In the genomic region with DNA sequence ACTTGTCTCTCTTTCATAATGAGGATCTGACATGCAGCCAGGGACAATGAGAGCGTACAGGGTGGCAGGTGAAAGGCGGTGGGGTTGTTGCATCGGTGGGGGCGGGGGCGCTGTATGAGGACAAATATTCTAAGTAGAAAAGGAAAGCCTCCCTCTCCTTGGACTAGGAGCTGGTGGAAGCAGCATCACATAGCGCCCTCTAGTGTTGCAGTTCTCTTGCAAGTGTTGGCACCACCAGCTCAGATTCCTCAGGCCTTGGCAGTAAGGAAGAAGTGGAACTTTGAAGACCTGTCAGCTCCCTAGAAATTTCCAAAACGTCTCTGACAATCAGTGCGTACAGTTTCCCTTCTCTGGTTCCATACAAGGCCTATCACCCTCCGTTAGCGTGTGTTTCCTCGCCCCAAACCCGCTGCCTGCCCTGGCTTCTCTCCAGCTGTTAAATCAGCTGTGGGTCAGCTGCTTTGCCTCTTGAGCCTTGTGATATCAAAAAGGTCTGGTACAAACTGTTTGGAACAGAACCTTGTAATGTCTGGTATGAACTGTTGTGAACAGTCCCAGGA, we compare ENCODE assay signal across 9 mouse cellular contexts.
DNase-seq lines count a peak whose midpoint lies in the region; ATAC-seq lines count a peak whose summit lies in the region.
"Had no signal": no experiment of that assay in that cellular context is flagged by ENCODE, and none has a peak within 500 bp of the region (broad histone marks: within the 10 kb centered on the region; RNA-seq: fewer than 3 reads in every experiment).

No protein-coding gene starts in this region.

- no peaks in the 10 kb centered on the region for H3K36me3 ChIP-seq in midbrain, embryonic 12.5 days
- no peaks in the 10 kb centered on the region for H3K36me3 ChIP-seq in midbrain, embryonic 11.5 days (ENCODE audit: control insufficient read depth, insufficient read depth, low read length)
- H3K36me3 ChIP-seq: liver, embryonic 13.5 days had no signal

- ATAC-seq in midbrain, embryonic 12.5 days (ENCODE audit: low FRiP score, low read depth): 0 out of 2 replicates have a peak, but pooled peaks have one; percentile 12
- no peak for ATAC-seq in midbrain, embryonic 11.5 days (ENCODE audit: low FRiP score)
- no peak for ATAC-seq in granulocyte monocyte progenitor cell, adult 5-6 weeks (replicated peaks; ENCODE audit: poor library complexity, severe bottlenecking)

- H3K27ac ChIP-seq in midbrain, embryonic 12.5 days (replicated peaks): no peak overlapping the region
- no peak overlapping the region for H3K27ac ChIP-seq in midbrain, embryonic 11.5 days (ENCODE audit: low read depth, low read length)
- H3K27ac ChIP-seq: liver, embryonic 13.5 days had no signal

- H3K9me3 ChIP-seq in midbrain, embryonic 12.5 days: no peaks in the 10 kb centered on the region
- no peaks in the 10 kb centered on the region for H3K9me3 ChIP-seq in midbrain, embryonic 11.5 days (ENCODE audit: control insufficient read depth, low read length)
- H3K9me3 ChIP-seq: liver, embryonic 13.5 days had no signal

- no peak for DNase-seq in midbrain, embryonic 11.5 days (ENCODE audit: low spot score, missing footprints)
- DNase-seq in brain, embryonic 18.5 days (ENCODE audit: low read depth, low spot score): peak; percentile 8
- DNase-seq in frontal cortex, postnatal 10 days (ENCODE audit: low spot score in 2 of 2): peak; percentile 12 to 51
- peak; percentile 50 for DNase-seq in kidney, postnatal 14 days
- DNase-seq in lung, postnatal 10 days: peak; percentile 61
- peak; percentile 62 for DNase-seq in testis, postnatal 14 days (ENCODE audit: low spot score)
- DNase-seq: liver, embryonic 13.5 days had no signal

- no peak overlapping the region for H3K4me3 ChIP-seq in midbrain, embryonic 12.5 days
- H3K4me3 ChIP-seq in midbrain, embryonic 11.5 days (ENCODE audit: low read depth, low read length): no peak overlapping the region
- H3K4me3 ChIP-seq: liver, embryonic 13.5 days had no signal

- no peaks in the 10 kb centered on the region for H3K27me3 ChIP-seq in midbrain, embryonic 12.5 days
- no peaks in the 10 kb centered on the region for H3K27me3 ChIP-seq in midbrain, embryonic 11.5 days (ENCODE audit: control insufficient read depth, insufficient read depth, low read length)
- H3K27me3 ChIP-seq: liver, embryonic 13.5 days had no signal

- H3K4me1 ChIP-seq in midbrain, embryonic 12.5 days: no peaks in the 10 kb centered on the region
- H3K4me1 ChIP-seq in midbrain, embryonic 11.5 days (ENCODE audit: control insufficient read depth, insufficient read depth, low read length): no peaks in the 10 kb centered on the region
- H3K4me1 ChIP-seq: liver, embryonic 13.5 days had no signal

- no peak overlapping the region for H3K9ac ChIP-seq in midbrain, embryonic 12.5 days (replicated peaks)
- no peak overlapping the region for H3K9ac ChIP-seq in midbrain, embryonic 11.5 days (ENCODE audit: low read length)
- H3K9ac ChIP-seq: liver, embryonic 13.5 days had no signal

- no peak overlapping the region for H3K4me2 ChIP-seq in midbrain, embryonic 12.5 days (replicated peaks)
- no peak overlapping the region for H3K4me2 ChIP-seq in midbrain, embryonic 11.5 days
- H3K4me2 ChIP-seq: liver, embryonic 13.5 days had no signal

- WGBS in midbrain, embryonic 12.5 days: 59% methylated on average over 12 of the region's 12 CpGs
- 62% methylated on average over 12 of the region's 12 CpGs for WGBS in midbrain, embryonic 11.5 days
